In genomic region chr14:8003727-8004670, GRCm38 (mm10) we compare ENCODE assay signal across 8 mouse cellular contexts. TPM values are rescaled to one million over a fixed set of nuclear protein-coding genes. Genes with fewer than 3 reads are reported as not detected.
A peak's percentile ranks its signal among the peaks of the same experiment; 100 is the strongest.
DNase-seq lines count a peak whose midpoint lies in the region; ATAC-seq and TF ChIP-seq lines count a peak whose summit lies in the region.

No protein-coding gene starts in this region.

- H3K4me1 ChIP-seq in lung, embryonic 14.5 days (ENCODE audit: insufficient read depth), result 0 out of 2 replicates have a peak, but pooled peaks cover 7% of the 10 kb centered on the region
- H3K4me1 ChIP-seq in embryonic facial prominence, embryonic 14.5 days (ENCODE audit: control insufficient read depth, insufficient read depth, low read length), result peaks cover 12% of the 10 kb centered on the region; the same call in 1 of the 2 replicates
- H3K4me1 ChIP-seq in intestine, embryonic 16.5 days (ENCODE audit: control insufficient read depth, insufficient read depth, low read length), result peaks cover 8% of the 10 kb centered on the region
- H3K4me1 ChIP-seq in olfactory bulb, adult 2 months (ENCODE audit: control insufficient read depth, insufficient read depth, low read length), result peaks cover 12% of the 10 kb centered on the region

- peaks cover 24% of the 10 kb centered on the region for H3K27me3 ChIP-seq in lung, embryonic 14.5 days (ENCODE audit: insufficient read depth, low read length)
- peaks cover 26% of the 10 kb centered on the region for H3K27me3 ChIP-seq in embryonic facial prominence, embryonic 14.5 days (replicated peaks; ENCODE audit: control insufficient read depth, insufficient read depth, low read length)
- H3K27me3 ChIP-seq in intestine, embryonic 16.5 days (replicated peaks; ENCODE audit: control insufficient read depth, insufficient read depth, low read length), result peaks cover 12% of the 10 kb centered on the region; the same call in 1 of the 2 replicates

- TF ChIP-seq CTCF in lung, embryonic 14.5 days (IDR thresholded peaks at IDR 0.05; ENCODE audit: low read depth), result no peak
- no peak for TF ChIP-seq CTCF in olfactory bulb, adult 2 months (IDR thresholded peaks at IDR 0.05; ENCODE audit: insufficient read depth, low read depth, low read length)

- WGBS in lung, embryonic 14.5 days, result 36% methylated on average over 18 of the region's 18 CpGs
- 36% methylated on average over 18 of the region's 18 CpGs for WGBS in embryonic facial prominence, embryonic 14.5 days
- WGBS in intestine, embryonic 16.5 days, result 36% methylated on average over 18 of the region's 18 CpGs
- 15% methylated on average over 18 of the region's 18 CpGs for WGBS in olfactory bulb, adult 2 months

- H3K27ac ChIP-seq in lung, embryonic 14.5 days (ENCODE audit: low read depth), result no peak overlapping the region
- no peak overlapping the region for H3K27ac ChIP-seq in embryonic facial prominence, embryonic 14.5 days (replicated peaks; ENCODE audit: low read depth, low read length)
- no peak overlapping the region for H3K27ac ChIP-seq in intestine, embryonic 16.5 days (ENCODE audit: low read length)
- H3K27ac ChIP-seq in olfactory bulb, adult 2 months (ENCODE audit: insufficient read depth, low read depth, low read length), result peak overlapping the region; percentile 32; the same call in 1 of the 2 replicates

- H3K9ac ChIP-seq in lung, embryonic 14.5 days, result no peak overlapping the region
- H3K9ac ChIP-seq in embryonic facial prominence, embryonic 14.5 days (ENCODE audit: low read depth, low read length), result peak overlapping the region; percentile 63; the same call in 1 of the 2 replicates
- H3K9ac ChIP-seq in intestine, embryonic 16.5 days (ENCODE audit: low read depth, low read length), result peak overlapping the region; percentile 65; the same call in 1 of the 2 replicates

- DNase-seq in lung, embryonic 14.5 days, result no peak
- no peak for DNase-seq in lung, postnatal 14 days
- DNase-seq in embryonic facial prominence, embryonic 14.5 days (ENCODE audit: low spot score), result no peak
- no peak for DNase-seq in layer of hippocampus, adult 9-11 months
- no peak for DNase-seq in urinary bladder, postnatal 4 days (ENCODE audit: low spot score in 2 of 2)

- no peaks in the 10 kb centered on the region for H3K36me3 ChIP-seq in lung, embryonic 14.5 days (ENCODE audit: insufficient read depth)
- H3K36me3 ChIP-seq in embryonic facial prominence, embryonic 14.5 days (ENCODE audit: control insufficient read depth, insufficient read depth, low read length), result no peaks in the 10 kb centered on the region
- no peaks in the 10 kb centered on the region for H3K36me3 ChIP-seq in intestine, embryonic 16.5 days (ENCODE audit: control insufficient read depth, insufficient read depth, low read length)

- H3K9me3 ChIP-seq in lung, embryonic 14.5 days (ENCODE audit: low read depth, low read length), result no peaks in the 10 kb centered on the region
- H3K9me3 ChIP-seq in embryonic facial prominence, embryonic 14.5 days (ENCODE audit: control insufficient read depth, low read length), result no peaks in the 10 kb centered on the region
- H3K9me3 ChIP-seq in intestine, embryonic 16.5 days (ENCODE audit: control insufficient read depth, low read length), result no peaks in the 10 kb centered on the region

- H3K4me2 ChIP-seq in lung, embryonic 14.5 days, result peak overlapping the region; percentile 79
- peak overlapping the region; percentile 70 for H3K4me2 ChIP-seq in embryonic facial prominence, embryonic 14.5 days (ENCODE audit: low read depth, low read length)
- peak overlapping the region; percentile 93 for H3K4me2 ChIP-seq in intestine, embryonic 16.5 days (ENCODE audit: low read depth, low read length)

- H3K4me3 ChIP-seq in lung, embryonic 14.5 days (ENCODE audit: low read depth, low read length), result peak overlapping the region; percentile 47
- H3K4me3 ChIP-seq in embryonic facial prominence, embryonic 14.5 days (ENCODE audit: low read depth, low read length), result peak overlapping the region; percentile 67
- peak overlapping the region; percentile 65 for H3K4me3 ChIP-seq in intestine, embryonic 16.5 days (ENCODE audit: low read length)
- peak overlapping the region; percentile 84 for H3K4me3 ChIP-seq in olfactory bulb, adult 2 months (ENCODE audit: insufficient read depth, low read depth, low read length)

- no peak for ATAC-seq in lung, embryonic 14.5 days (ENCODE audit: insufficient read depth)
- ATAC-seq in embryonic facial prominence, embryonic 14.5 days (ENCODE audit: low read depth), result no peak
- no peak for ATAC-seq in intestine, embryonic 16.5 days
- no peak for ATAC-seq in cerebellum, adult (ENCODE audit: insufficient number of reproducible peaks, low FRiP score, low TSS enrichment)

- no peak for TF ChIP-seq POLR2A in olfactory bulb, adult 2 months (IDR thresholded peaks at IDR 0.05; ENCODE audit: insufficient read depth, low read depth, low read length)

RNA-seq across cellular contexts. Expression of gene Abhd6, which starts 1.3 kb away (rescaled TPM):
- polyA plus RNA-seq in lung, embryonic 14.5 days (2014; fragmentation: Nextera tagmentation; extraction: Ambion mirVana), result 14.8 and 15.1 TPM in 2 replicates
- 20.0 and 20.3 TPM in 2 replicates for polyA plus RNA-seq in embryonic facial prominence, embryonic 14.5 days (2014; fragmentation: Nextera tagmentation; extraction: Ambion mirVana)
- 12.5 and 14.1 TPM in 2 replicates for polyA plus RNA-seq in intestine, embryonic 16.5 days (2015; fragmentation: Nextera tagmentation; extraction: Ambion mirVana)
- not detected in 2 replicates for polyA plus RNA-seq in olfactory bulb, adult 2 months (2012; ENCODE audit: insufficient read depth, insufficient read length, low replicate concordance, missing spikeins)

RNA-seq across cellular contexts. Expression of gene Dnase1l3, which starts 9.6 kb away (rescaled TPM):
- polyA plus RNA-seq in lung, embryonic 14.5 days (2014; fragmentation: Nextera tagmentation; extraction: Ambion mirVana), result 0.05 TPM in 1 of 2 replicates, not detected in the other
- polyA plus RNA-seq in embryonic facial prominence, embryonic 14.5 days (2014; fragmentation: Nextera tagmentation; extraction: Ambion mirVana), result 0.62 and 0.89 TPM in 2 replicates
- 1.7 and 1.9 TPM in 2 replicates for polyA plus RNA-seq in intestine, embryonic 16.5 days (2015; fragmentation: Nextera tagmentation; extraction: Ambion mirVana)
- polyA plus RNA-seq in olfactory bulb, adult 2 months (2012; ENCODE audit: insufficient read depth, insufficient read length, low replicate concordance, missing spikeins), result not detected in 2 replicates

RNA-seq across cellular contexts. Expression of gene Gm45521, which starts 46.9 kb away (rescaled TPM):
- polyA plus RNA-seq in lung, embryonic 14.5 days (2014; fragmentation: Nextera tagmentation; extraction: Ambion mirVana), result not detected in 2 replicates
- not detected in 2 replicates for polyA plus RNA-seq in embryonic facial prominence, embryonic 14.5 days (2014; fragmentation: Nextera tagmentation; extraction: Ambion mirVana)
- polyA plus RNA-seq in intestine, embryonic 16.5 days (2015; fragmentation: Nextera tagmentation; extraction: Ambion mirVana), result not detected in 2 replicates
- not detected in 2 replicates for polyA plus RNA-seq in olfactory bulb, adult 2 months (2012; ENCODE audit: insufficient read depth, insufficient read length, low replicate concordance, missing spikeins)
